ENCODE assay signal across 1 mouse cellular context in genomic region chr6:120356951-120357945, GRCm38 (mm10).
A peak's percentile ranks its signal among the peaks of the same experiment; 100 is the strongest.
TF ChIP-seq lines count a peak whose summit lies in the region.

No protein-coding gene starts in this region.

TF ChIP-seq in MEL, 35 proteins besides CTCF, POLR2A, EP300 and RAD21 (continued from another document):
- TF ChIP-seq TBP (IDR thresholded peaks at IDR 0.05; ENCODE audit: low read depth, low read length), result peak; percentile 92
